Mouse (Mus musculus) ES-E14 (cell line): Measurements from ENCODE around the gene Vmn1r222. TPM values are rescaled to one million over a fixed set of nuclear protein-coding genes. Genes with fewer than 3 reads are reported as not detected.
"Not testable (repeated sequence)": the region's sequence is repeated elsewhere in the genome, so short reads cannot be mapped to it uniquely, and the experiment has no call there.

Source experiments
- DNase-seq: peaks from one replicate; pipeline ENCODE4 v3.0.0-alpha.2; 2013; ENCODE audit warnings: low read depth, low spot score
- H3K27ac ChIP-seq: 2 replicates; pipeline ENCODE4 v1.5.1; 2012; ENCODE audit warnings: low read depth, mild to moderate bottlenecking, low read length, moderate library complexity, mixed read lengths; ENCODE audit not compliant: poor library complexity, insufficient read depth, severe bottlenecking
- H3K36me3 ChIP-seq: 2 replicates; pipeline ENCODE4 v1.6.1; 2012; ENCODE audit warnings: mild to moderate bottlenecking, low read length, moderate library complexity, mixed read lengths; ENCODE audit not compliant: control insufficient read depth, poor library complexity, insufficient read depth, severe bottlenecking
- H3K4me1 ChIP-seq, 2 experiments: fragments of 150-350 bp in 1 of 2; sonication (generic) in 1 of 2; 2 replicates each; pipeline ENCODE4 v1.6.1; 2012; ENCODE audit warnings: low read length in 2 of 2, mild to moderate bottlenecking in 1 of 2, mixed read lengths in 1 of 2; ENCODE audit not compliant: control insufficient read depth in 2 of 2, insufficient read depth in 2 of 2, poor library complexity in 1 of 2
- H3K4me3 ChIP-seq, 2 experiments: fragments of 150-350 bp in 1 of 2; sonication (generic) in 1 of 2; 2 replicates each; pipeline ENCODE4 v1.5.1; 2012; ENCODE audit warnings: low read length in 2 of 2, low read depth in 1 of 2, mild to moderate bottlenecking in 1 of 2, mixed read lengths in 1 of 2; ENCODE audit not compliant: insufficient read depth in 1 of 2, poor library complexity in 1 of 2, severe bottlenecking in 1 of 2
- H3K9ac ChIP-seq: 2 replicates; pipeline ENCODE4 v1.6.1; 2012; ENCODE audit warnings: low read depth, mild to moderate bottlenecking, low read length, mixed read lengths; ENCODE audit not compliant: poor library complexity, insufficient read depth, severe bottlenecking
- H3K9me3 ChIP-seq: fragments of 150-350 bp; sonication (generic); 2 replicates; pipeline ENCODE4 v1.6.1; 2012; ENCODE audit warnings: low read depth, mild to moderate bottlenecking, low read length; ENCODE audit not compliant: control insufficient read depth, insufficient read depth
- CHD2 ChIP-seq: IDR thresholded peaks from 2 replicates; pipeline ENCODE4 v1.6.1; 2014; ENCODE audit warnings: mild to moderate bottlenecking, low read depth, low read length, inconsistent platforms
- HCFC1 ChIP-seq: IDR thresholded peaks from 2 replicates; pipeline ENCODE4 v1.6.1; 2012; ENCODE audit warnings: low read length, inconsistent platforms, borderline replicate concordance; ENCODE audit not compliant: insufficient read depth
- MAFK ChIP-seq: IDR thresholded peaks from 2 replicates; pipeline ENCODE4 v1.6.1; 2014; ENCODE audit warnings: mild to moderate bottlenecking, low read depth, low read length, inconsistent platforms; ENCODE audit not compliant: insufficient read depth
- ZC3H11A ChIP-seq: IDR thresholded peaks from 2 replicates; pipeline ENCODE4 v1.6.1; 2012; ENCODE audit warnings: low read depth, mild to moderate bottlenecking, inconsistent platforms, low read length, borderline replicate concordance
- ZNF384 ChIP-seq: IDR thresholded peaks from 2 replicates; pipeline ENCODE4 v1.6.1; 2012; ENCODE audit warnings: low read depth, low read length, inconsistent platforms
- in situ Hi-C, 2 experiments: fragments of 600-800 bp; cut with MboI; formaldehyde crosslinking; loops; one replicate each; pipeline ENCODE4 v1.15.1; 2025; ENCODE audit warnings: low sequenced_read_pairs in 2 of 2, inconsistent platforms in 1 of 2; ENCODE audit not compliant: unreplicated experiment in 2 of 2
- total RNA-seq: library from RNA; depleted of rRNA; stranded (reverse); fragments of 300-350 nt; gene quantifications from 2 replicates; pipeline ENCODE4 v1.2.3, GENCODE M21; 2012; rRNA removed

Vmn1r222 gene
- total RNA-seq, 1 experiment, result not detected

- in situ Hi-C loops, result not testable (repeated sequence)
Measured at GRCm38 (mm10) chr13:23203885-23204284, 31.9 kb downstream of the Vmn1r222 start.

GRCm38 (mm10) chr13:23187875-23188274, 47.9 kb downstream of the Vmn1r222 start, which contains the start of gene Vmn1r220:
Gene Vmn1r220 (minus strand): TSS chr13:23187975.
- Histone ChIP-seq H3K36me3 (no peaks in the 10 kb centered on the region), H3K9ac (no peak within 1 kb of the TSS), H3K4me3 (no peak within 1 kb of the TSS), H3K27ac (no peak within 1 kb of the TSS), H3K4me1 (no peaks in the 10 kb centered on the region), H3K9me3 (no peaks in the 10 kb centered on the region)
- DNase-seq, result no peak
- TF ChIP-seq MAFK (no peak), ZC3H11A (no peak), CHD2 (no peak), ZNF384 (no peak), HCFC1 (no peak)
- in situ Hi-C loops, result no loop called here

More at GRCm38 (mm10) chr13:23203885-23204284, 31.9 kb downstream of the Vmn1r222 start:
- not testable (repeated sequence) for H3K36me3 ChIP-seq, H3K27ac ChIP-seq, H3K4me3 ChIP-seq, H3K4me1 ChIP-seq, H3K9ac ChIP-seq, DNase-seq, H3K9me3 ChIP-seq

Other genes starting within 250 kb of the Vmn1r222 start
- gene Vmn1r213, start 228.3 kb downstream of the Vmn1r222 start, total RNA-seq, result not detected in 2 replicates
- gene Vmn1r214, start 205.5 kb downstream of the Vmn1r222 start, total RNA-seq, result not detected in 2 replicates
- gene Vmn1r215, start 167.9 kb downstream of the Vmn1r222 start, total RNA-seq, result not detected in 2 replicates
- gene Vmn1r217, start 117.7 kb downstream of the Vmn1r222 start, total RNA-seq, result not detected in 2 replicates
- not detected in 2 replicates for gene Vmn1r218, start 102.8 kb downstream of the Vmn1r222 start, total RNA-seq
- 0.04 and 0.11 TPM in 2 replicates for gene Vmn1r219, start 76.6 kb downstream of the Vmn1r222 start, total RNA-seq
- gene Vmn1r220, start 48.0 kb downstream of the Vmn1r222 start, total RNA-seq, result not detected in 2 replicates
- not detected in 2 replicates for gene Vmn1r221, start 21.8 kb downstream of the Vmn1r222 start, total RNA-seq
- gene Vmn1r223, start 11.2 kb upstream of the Vmn1r222 start, total RNA-seq, result not detected in 2 replicates
- 15.8 and 15.9 TPM in 2 replicates for gene Zfp322a, start 133.3 kb upstream of the Vmn1r222 start, total RNA-seq
- 10.5 and 15.5 TPM in 2 replicates for gene Abt1, start 187.9 kb upstream of the Vmn1r222 start, total RNA-seq
- 0.11 and 0.62 TPM in 2 replicates for gene Btn1a1, start 230.0 kb upstream of the Vmn1r222 start, total RNA-seq